Mouse (Mus musculus) limb, embryonic 11.5 days (tissue): Measurements from ENCODE around the gene Rubcnl. TPM values are rescaled to one million over a fixed set of nuclear protein-coding genes. Genes with fewer than 3 reads are reported as not detected.

Experiments used
- ATAC-seq: fragments of 200-750 bp; cut with Nextera tagmentation; 2 replicates; pipeline ENCODE4 v1.8.0; 2017; ENCODE audit warnings: low read depth; ENCODE audit not compliant: insufficient number of reproducible peaks, low FRiP score, low TSS enrichment
- DNase-seq: peaks from one replicate; pipeline ENCODE4 v3.0.0-alpha.2; 2015; ENCODE audit warnings: low spot score
- H3K27ac ChIP-seq: fragments of 300-500 bp; sonication (generic); replicated peaks from 2 replicates; pipeline ENCODE4 v1.5.1; 2014; ENCODE audit warnings: low read depth, mild to moderate bottlenecking, low read length
- H3K27me3 ChIP-seq: fragments of 300-500 bp; sonication (generic); 2 replicates; pipeline ENCODE4 v1.6.1; 2014; ENCODE audit warnings: mild to moderate bottlenecking, low read length, mixed read lengths; ENCODE audit not compliant: control insufficient read depth, insufficient read depth
- H3K36me3 ChIP-seq: fragments of 300-500 bp; sonication (generic); 2 replicates; pipeline ENCODE4 v1.6.1; 2014; ENCODE audit warnings: mild to moderate bottlenecking, low read length, moderate library complexity, mixed read lengths; ENCODE audit not compliant: control insufficient read depth, insufficient read depth
- H3K4me1 ChIP-seq: fragments of 300-500 bp; sonication (generic); 2 replicates; pipeline ENCODE4 v1.6.1; 2014; ENCODE audit warnings: low read length, mixed read lengths; ENCODE audit not compliant: control insufficient read depth, insufficient read depth
- H3K4me2 ChIP-seq: fragments of 300-500 bp; sonication (generic); 2 replicates; pipeline ENCODE4 v1.6.1; 2014; ENCODE audit warnings: low read depth, mild to moderate bottlenecking, moderate library complexity; ENCODE audit not compliant: severe bottlenecking
- H3K4me3 ChIP-seq: fragments of 300-500 bp; sonication (generic); 2 replicates; pipeline ENCODE4 v1.5.1; 2014; ENCODE audit warnings: low read depth, low read length
- H3K9ac ChIP-seq: fragments of 300-500 bp; sonication (generic); 2 replicates; pipeline ENCODE4 v1.6.1; 2014; ENCODE audit warnings: mild to moderate bottlenecking, low read length
- H3K9me3 ChIP-seq: fragments of 300-500 bp; sonication (generic); 2 replicates; pipeline ENCODE4 v1.6.1; 2016; ENCODE audit warnings: low read length; ENCODE audit not compliant: control insufficient read depth
- WGBS: fragments of 180-500 bp; shearing (Covaris S2); extraction: QIAGEN DNeasy Blood & Tissue Kit; methylation state at CpG from one replicate; pipeline ENCODE4 v1.1.7; 2014; 5-methylcytosine and 5-hydroxymethylcytosine counted together
- polyA plus RNA-seq: library from polyadenylated mRNA; unstranded; fragments of >200 nt; fragmentation: Nextera tagmentation; extraction: Ambion mirVana; gene quantifications from 2 replicates; pipeline ENCODE4 v1.2.1, GENCODE M21; 2014

Rubcnl gene
- polyA plus RNA-seq, 1 experiment from 2014 or later = 0.79 TPM

- 77% methylated on average over 2 of the region's 2 CpGs for WGBS
- Histone ChIP-seq H3K9ac (no peak overlapping the region), H3K4me1 (no peaks in the 10 kb centered on the region), H3K27me3 (no peaks in the 10 kb centered on the region), H3K36me3 (no peaks in the 10 kb centered on the region), H3K4me3 (no peak overlapping the region), H3K4me2 (no peak overlapping the region), H3K9me3 (no peaks in the 10 kb centered on the region), H3K27ac (no peak overlapping the region)
- no peak for DNase-seq
- no peak for ATAC-seq
These were observed 10.2 kb upstream of the Rubcnl start for GRCm38 (mm10) chr14:75005478-75006199.

- DNase-seq (no peak), ATAC-seq (no peak)
- Histone ChIP-seq H3K4me2 (no peak overlapping the region), H3K4me1 (no peaks in the 10 kb centered on the region), H3K9me3 (no peaks in the 10 kb centered on the region), H3K9ac (no peak overlapping the region), H3K4me3 (no peak overlapping the region), H3K27me3 (no peaks in the 10 kb centered on the region), H3K36me3 (no peaks in the 10 kb centered on the region), H3K27ac (no peak overlapping the region)
- 68% methylated on average over 4 of the region's 4 CpGs for WGBS
These were observed 5.5 kb upstream of the Rubcnl start for GRCm38 (mm10) chr14:75010346-75010745.

- ATAC-seq (no peak), DNase-seq (no peak)
- Histone ChIP-seq H3K9me3 (no peaks in the 10 kb centered on the region), H3K4me1 (no peaks in the 10 kb centered on the region), H3K9ac (no peak overlapping the region), H3K4me3 (no peak overlapping the region), H3K27me3 (no peaks in the 10 kb centered on the region), H3K4me2 (no peak overlapping the region), H3K36me3 (no peaks in the 10 kb centered on the region), H3K27ac (no peak overlapping the region)
- 52% methylated on average over 8 of the region's 8 CpGs for WGBS
These were observed 4.7 kb upstream of the Rubcnl start for GRCm38 (mm10) chr14:75010986-75011655.

- DNase-seq (no peak), ATAC-seq (no peak)
- WGBS = 73% methylated on average over 9 of the region's 9 CpGs
- Histone ChIP-seq H3K9ac (no peak overlapping the region; the same call in 1 of the 2 replicates), H3K9me3 (no peaks in the 10 kb centered on the region), H3K27me3 (no peaks in the 10 kb centered on the region), H3K36me3 (no peaks in the 10 kb centered on the region), H3K27ac (no peak overlapping the region), H3K4me3 (peak overlapping the region; percentile 51; the same call in 1 of the 2 replicates), H3K4me1 (no peaks in the 10 kb centered on the region), H3K4me2 (peak overlapping the region; percentile 94)
These were observed 841 bp downstream of the Rubcnl start for GRCm38 (mm10) chr14:75016715-75017020.

- Histone ChIP-seq H3K27me3 (no peaks in the 10 kb centered on the region), H3K9ac (no peak overlapping the region), H3K27ac (no peak overlapping the region), H3K4me2 (no peak overlapping the region), H3K4me3 (no peak overlapping the region), H3K36me3 (no peaks in the 10 kb centered on the region), H3K4me1 (no peaks in the 10 kb centered on the region), H3K9me3 (no peaks in the 10 kb centered on the region)
- DNase-seq = no peak
- no peak for ATAC-seq
- WGBS = 91% methylated on average over 7 of the region's 7 CpGs
These were observed 1.4 kb downstream of the Rubcnl start for GRCm38 (mm10) chr14:75017277-75017676.

GRCm38 (mm10) chr14:75017877-75018825 is 2.3 kb downstream of the Rubcnl start:
- Histone ChIP-seq H3K36me3 (no peaks in the 10 kb centered on the region), H3K9me3 (no peaks in the 10 kb centered on the region), H3K4me2 (no peak overlapping the region), H3K4me3 (no peak overlapping the region), H3K27ac (no peak overlapping the region), H3K9ac (no peak overlapping the region), H3K4me1 (no peaks in the 10 kb centered on the region), H3K27me3 (no peaks in the 10 kb centered on the region)
- DNase-seq = no peak
- whole genome bisulfite sequencing = 90% methylated on average over 18 of the region's 18 CpGs
- no peak for ATAC-seq

- Histone ChIP-seq H3K4me1 (no peaks in the 10 kb centered on the region), H3K27me3 (no peaks in the 10 kb centered on the region), H3K4me2 (no peak overlapping the region), H3K27ac (no peak overlapping the region), H3K9ac (no peak overlapping the region), H3K9me3 (no peaks in the 10 kb centered on the region), H3K4me3 (no peak overlapping the region), H3K36me3 (no peaks in the 10 kb centered on the region)
- ATAC-seq (no peak), DNase-seq (no peak)
- WGBS = 70% methylated on average over 4 of the region's 4 CpGs
These were observed 3.0 kb downstream of the Rubcnl start for GRCm38 (mm10) chr14:75018829-75019228.

- H3K9me3 ChIP-seq = no peaks in the 10 kb centered on the region
These were observed 4.9 kb downstream of the Rubcnl start for GRCm38 (mm10) chr14:75020581-75021253.

More at GRCm38 (mm10) chr14:75020581-75021253, 4.9 kb downstream of the Rubcnl start:
- H3K4me3 ChIP-seq = no peak overlapping the region
- H3K36me3 ChIP-seq = no peaks in the 10 kb centered on the region
- 88% methylated on average over 12 of the region's 12 CpGs for WGBS
- no peak for ATAC-seq
- H3K4me1 ChIP-seq = no peaks in the 10 kb centered on the region
- H3K27me3 ChIP-seq = no peaks in the 10 kb centered on the region
- no peak overlapping the region for H3K27ac ChIP-seq
- no peak overlapping the region for H3K9ac ChIP-seq
- no peak overlapping the region for H3K4me2 ChIP-seq
- DNase-seq = no peak
